Mouse (Mus musculus) spleen, adult 2 months (tissue): ENCODE data around the gene Il34. TPM values are rescaled to one million over a fixed set of nuclear protein-coding genes. Genes with fewer than 3 reads are reported as not detected.

ENCODE experiments used
- DNase-seq, 2 experiments: peaks; one replicate each; pipeline versions ENCODE4 v3.0.0 to v3.0.0-alpha.2; 2012 to 2021; ENCODE audit warnings: low spot score in 2 of 2, low read depth in 1 of 2
- H3K27ac ChIP-seq: fragments of 200-500 bp; 2 replicates; pipeline ENCODE4 v1.5.1; 2012; ENCODE audit warnings: low read length, inconsistent platforms; ENCODE audit not compliant: insufficient read depth
- H3K27me3 ChIP-seq: fragments of 200-500 bp; 2 replicates; pipeline ENCODE4 v1.6.1; 2012; ENCODE audit warnings: mild to moderate bottlenecking, moderate library complexity, low read length, inconsistent platforms; ENCODE audit not compliant: control insufficient read depth, insufficient read depth
- H3K36me3 ChIP-seq: fragments of 200-500 bp; 2 replicates; pipeline ENCODE4 v1.6.1; 2012; ENCODE audit warnings: mild to moderate bottlenecking, low read length, inconsistent platforms; ENCODE audit not compliant: control insufficient read depth, insufficient read depth
- H3K4me1 ChIP-seq: fragments of 200-500 bp; 2 replicates; pipeline ENCODE4 v1.6.1; 2011; ENCODE audit warnings: inconsistent platforms; ENCODE audit not compliant: control insufficient read depth, insufficient read depth, insufficient read length
- H3K4me3 ChIP-seq: fragments of 200-500 bp; 2 replicates; pipeline ENCODE4 v1.5.1; 2011; ENCODE audit warnings: mild to moderate bottlenecking, inconsistent platforms; ENCODE audit not compliant: insufficient read depth, insufficient read length; ENCODE audit errors: extremely low read depth
- CTCF ChIP-seq: fragments of 200-500 bp; IDR thresholded peaks from 2 replicates; pipeline ENCODE4 v1.5.1; 2011; ENCODE audit warnings: mild to moderate bottlenecking, inconsistent platforms; ENCODE audit not compliant: insufficient read depth, insufficient read length, insufficient replicate concordance; ENCODE audit errors: extremely low read depth
- POLR2A ChIP-seq: fragments of 200-500 bp; IDR thresholded peaks from 2 replicates; pipeline ENCODE4 v1.6.1; 2011; ENCODE audit warnings: low read depth, low read length, inconsistent platforms
- WGBS: fragments of 180-500 bp; shearing (Covaris S2); methylation state at CpG from one replicate; pipeline ENCODE4 v1.1.7; 2018; 5-methylcytosine and 5-hydroxymethylcytosine counted together
- polyA plus RNA-seq: library from polyadenylated mRNA; depleted of rRNA; stranded (reverse); fragments of >200 nt; gene quantifications from 2 replicates; pipeline ENCODE4 v1.2.3, GENCODE M21; 2012

Gene Il34
- polyA plus RNA-seq, 1 experiment = 36.0 TPM

- no peak for DNase-seq
- Histone ChIP-seq H3K4me1 (peaks cover 5% of the 10 kb centered on the region; the same call in 1 of the 2 replicates), H3K4me3 (no peak overlapping the region), H3K27me3 (no peaks in the 10 kb centered on the region), H3K27ac (no peak overlapping the region), H3K36me3 (peaks cover 30% of the 10 kb centered on the region)
- 52% methylated on average over 3 of the region's 3 CpGs for WGBS
- TF ChIP-seq CTCF = no peak
- no peak for TF ChIP-seq POLR2A
These were observed 39.2 kb upstream of the Il34 start for GRCm38 (mm10) chr8:110844941-110845340.

- no peak for DNase-seq
- H3K27me3 ChIP-seq = no peaks in the 10 kb centered on the region
- TF ChIP-seq CTCF (no peak), POLR2A (no peak)
- peaks cover 5% of the 10 kb centered on the region; the same call in 1 of the 2 replicates for H3K4me1 ChIP-seq
- H3K36me3 ChIP-seq = peaks cover 42% of the 10 kb centered on the region
- H3K4me3 ChIP-seq = no peak overlapping the region
- WGBS = 90% methylated on average over 5 of the region's 5 CpGs
- no peak overlapping the region for H3K27ac ChIP-seq
These were observed 37.5 kb upstream of the Il34 start for GRCm38 (mm10) chr8:110843207-110843606.

GRCm38 (mm10) chr8:110842012-110842574 is 36.4 kb upstream of the Il34 start:
- TF ChIP-seq CTCF = no peak
- no peak for TF ChIP-seq POLR2A
- H3K36me3 ChIP-seq = peaks cover 51% of the 10 kb centered on the region
- no peak for DNase-seq
- H3K4me3 ChIP-seq = no peak overlapping the region
- WGBS = 90% methylated on average over 3 of the region's 3 CpGs
- H3K27me3 ChIP-seq = no peaks in the 10 kb centered on the region
- no peak overlapping the region for H3K27ac ChIP-seq
- H3K4me1 ChIP-seq = no peaks in the 10 kb centered on the region; the same call in 1 of the 2 replicates

GRCm38 (mm10) chr8:110831956-110832355 is 26.2 kb upstream of the Il34 start:
- H3K27ac ChIP-seq = no peak overlapping the region
- H3K4me3 ChIP-seq = no peak overlapping the region
- no peak for DNase-seq
- TF ChIP-seq POLR2A (no peak), CTCF (no peak)
- H3K4me1 ChIP-seq = no peaks in the 10 kb centered on the region
- H3K36me3 ChIP-seq = peaks cover 48% of the 10 kb centered on the region
- H3K27me3 ChIP-seq = no peaks in the 10 kb centered on the region
- WGBS = 84% methylated on average over 3 of the region's 3 CpGs

GRCm38 (mm10) chr8:110828511-110828910 is 22.8 kb upstream of the Il34 start:
- Histone ChIP-seq H3K4me1 (no peaks in the 10 kb centered on the region), H3K4me3 (no peak overlapping the region), H3K27me3 (no peaks in the 10 kb centered on the region), H3K36me3 (peaks cover 56% of the 10 kb centered on the region), H3K27ac (no peak overlapping the region)
- TF ChIP-seq CTCF (no peak), POLR2A (no peak)
- DNase-seq = no peak
- WGBS = 82% methylated on average over 3 of the region's 3 CpGs

- H3K27ac ChIP-seq = no peak overlapping the region
- TF ChIP-seq CTCF (no peak), POLR2A (no peak)
- DNase-seq = no peak
- no peaks in the 10 kb centered on the region for H3K4me1 ChIP-seq
- H3K27me3 ChIP-seq = no peaks in the 10 kb centered on the region
- 89% methylated on average over 1 of the region's 1 CpGs for WGBS
- peaks cover 54% of the 10 kb centered on the region for H3K36me3 ChIP-seq
- H3K4me3 ChIP-seq = no peak overlapping the region
These were observed 19.1 kb upstream of the Il34 start for GRCm38 (mm10) chr8:110824861-110825260.

- Histone ChIP-seq H3K4me1 (no peaks in the 10 kb centered on the region), H3K27me3 (no peaks in the 10 kb centered on the region), H3K27ac (no peak overlapping the region), H3K36me3 (peaks cover 68% of the 10 kb centered on the region), H3K4me3 (no peak overlapping the region)
- WGBS = 86% methylated on average over 3 of the region's 3 CpGs
- no peak for DNase-seq
- TF ChIP-seq POLR2A (no peak), CTCF (no peak)
These were observed 16.2 kb upstream of the Il34 start for GRCm38 (mm10) chr8:110821960-110822359.
